Mouse (Mus musculus) frontal cortex, adult 2 months (tissue): Measurements from ENCODE around the gene Zmynd10. TPM values are rescaled to one million over a fixed set of nuclear protein-coding genes. Genes with fewer than 3 reads are reported as not detected.
A peak's percentile ranks its signal among the peaks of the same experiment; 100 is the strongest.

Experiments used
- DNase-seq, 2 experiments: peaks; one replicate each; pipeline ENCODE4 v3.0.0; 2022; ENCODE audit warnings: low spot score in 1 of 2; ENCODE audit errors: extremely low spot score in 1 of 2
- polyA plus RNA-seq: library from polyadenylated mRNA; depleted of rRNA; stranded (reverse); fragments of >200 nt; gene quantifications from 2 replicates; pipeline ENCODE4 v1.2.3, GENCODE M21; 2012

The Zmynd10 gene
- polyA plus RNA-seq, 1 experiment: 7.8 TPM

- no peak for DNase-seq
Measured at GRCm38 (mm10) chr9:107539940-107540339, 7.2 kb upstream of the Zmynd10 start.

DNA sequence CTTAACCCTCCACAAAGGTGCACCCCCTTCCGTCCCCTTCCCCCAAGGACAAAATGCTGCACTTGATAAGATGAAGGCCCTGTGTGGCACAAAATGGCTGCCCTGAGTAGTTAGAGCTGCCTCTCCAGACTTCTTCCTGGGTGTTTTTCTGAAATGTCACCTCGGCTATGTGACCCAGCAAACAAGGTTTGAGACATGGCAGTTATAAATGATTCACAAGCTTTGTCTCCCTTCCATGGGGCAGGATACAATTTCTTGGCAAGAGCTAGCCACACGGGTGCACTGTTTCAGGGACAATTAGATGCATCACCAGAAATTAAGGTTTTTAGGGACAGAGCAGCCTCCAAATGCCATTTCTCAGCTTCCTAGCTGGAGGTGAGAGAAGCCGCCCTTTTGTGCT lies 6.7 kb upstream of the Zmynd10 start:
- DNase-seq: no peak

GRCm38 (mm10) chr9:107541005-107541404 lies 6.1 kb upstream of the Zmynd10 start:
- no peak for DNase-seq

- DNase-seq: peak; percentile 88 to 96
Measured at GRCm38 (mm10) chr9:107541474-107542351, 5.4 kb upstream of the Zmynd10 start, which contains the start of the genes Cyb561d2 and Nprl2. TSS of gene Cyb561d2 (minus strand) at chr9:107542193. TSS of gene Nprl2 (plus strand) at chr9:107542226.

DNA sequence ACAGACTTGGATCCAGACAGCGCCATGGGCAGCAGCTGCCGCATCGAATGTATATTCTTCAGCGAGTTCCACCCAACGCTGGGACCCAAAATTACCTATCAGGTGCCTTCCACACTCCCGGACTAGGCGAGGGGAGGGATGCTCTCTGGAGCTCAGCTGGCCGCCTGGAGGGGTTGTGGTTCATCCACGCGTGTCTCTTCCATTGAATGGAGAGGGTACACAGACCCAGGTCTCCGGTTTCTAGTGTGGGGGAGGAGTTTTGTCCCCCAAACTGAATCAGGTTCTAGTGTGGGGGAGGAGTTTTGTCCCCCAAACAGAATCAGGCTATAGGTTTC lies 4.8 kb upstream of the Zmynd10 start:
- no peak for DNase-seq

DNA sequence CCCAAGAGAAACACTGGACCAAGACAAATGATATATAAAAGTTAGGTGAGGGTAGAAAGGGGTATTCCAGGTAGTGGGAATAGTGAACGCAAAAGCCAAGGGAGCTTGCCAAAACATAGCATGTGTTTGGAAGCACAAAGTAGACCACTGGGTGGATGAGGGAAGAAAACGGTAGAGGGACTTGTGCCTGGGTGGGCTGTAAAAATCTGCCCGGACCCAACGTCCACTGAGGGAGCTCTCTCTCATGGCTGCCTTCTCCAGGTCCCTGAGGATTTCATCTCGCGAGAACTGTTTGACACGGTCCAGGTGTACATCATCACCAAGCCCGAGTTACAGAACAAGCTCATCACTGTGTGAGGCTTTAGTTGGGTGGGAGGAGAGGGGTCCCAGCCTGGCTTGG lies 4.4 kb upstream of the Zmynd10 start:
- no peak for DNase-seq

DNA sequence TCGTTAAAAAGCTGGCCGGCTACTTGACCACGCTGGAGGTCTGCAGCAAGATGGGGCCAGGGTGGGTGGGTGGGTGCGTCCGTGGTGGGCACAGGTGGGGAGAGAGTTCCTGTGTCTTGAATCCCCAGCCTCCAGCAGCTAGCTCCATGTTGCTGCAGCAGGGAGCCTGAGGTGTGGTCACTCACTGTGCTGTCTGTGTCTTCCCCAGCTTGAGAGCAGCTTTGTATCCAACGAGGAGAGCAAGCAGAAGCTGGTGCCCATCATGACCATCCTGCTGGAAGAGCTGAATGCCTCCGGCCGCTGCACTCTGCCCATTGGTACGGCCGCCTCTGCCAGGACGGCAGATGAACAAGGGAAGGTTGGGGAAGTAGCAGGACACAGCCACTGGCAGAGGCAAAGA lies 3.8 kb upstream of the Zmynd10 start:
- no peak for DNase-seq

DNA sequence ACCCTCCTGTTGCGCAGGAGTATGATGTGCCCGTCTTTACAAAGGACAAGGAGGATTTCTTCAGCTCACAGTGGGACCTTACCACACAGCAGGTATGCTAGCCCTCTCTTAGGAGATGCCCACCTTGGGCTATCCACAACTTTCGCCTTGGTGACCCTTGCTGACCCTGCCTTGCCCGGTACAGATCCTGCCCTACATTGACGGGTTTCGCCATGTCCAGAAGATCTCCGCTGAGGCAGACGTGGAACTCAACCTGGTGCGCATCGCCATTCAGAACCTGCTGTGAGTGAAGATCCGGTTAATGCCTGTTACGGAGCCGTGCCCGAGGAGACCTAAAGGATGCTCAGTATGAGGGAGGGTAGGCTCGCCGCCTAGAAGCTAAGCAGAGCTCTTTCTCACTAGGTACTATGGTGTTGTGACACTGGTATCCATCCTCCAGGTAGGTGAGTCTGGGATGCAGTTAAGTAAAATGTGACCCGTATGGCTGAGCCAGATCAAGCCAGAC lies 2.9 kb upstream of the Zmynd10 start:
- DNase-seq: no peak

GRCm38 (mm10) chr9:107544729-107545128 lies 2.4 kb upstream of the Zmynd10 start:
- DNase-seq: no peak

GRCm38 (mm10) chr9:107545199-107545598 lies 1.9 kb upstream of the Zmynd10 start:
- no peak for DNase-seq

- DNase-seq: peak in 1 of 2 experiments; percentile 86
Measured at GRCm38 (mm10) chr9:107545602-107546001, 1.5 kb upstream of the Zmynd10 start.

GRCm38 (mm10) chr9:107547957-107548356 lies 859 bp downstream of the Zmynd10 start:
- DNase-seq: no peak

DNA sequence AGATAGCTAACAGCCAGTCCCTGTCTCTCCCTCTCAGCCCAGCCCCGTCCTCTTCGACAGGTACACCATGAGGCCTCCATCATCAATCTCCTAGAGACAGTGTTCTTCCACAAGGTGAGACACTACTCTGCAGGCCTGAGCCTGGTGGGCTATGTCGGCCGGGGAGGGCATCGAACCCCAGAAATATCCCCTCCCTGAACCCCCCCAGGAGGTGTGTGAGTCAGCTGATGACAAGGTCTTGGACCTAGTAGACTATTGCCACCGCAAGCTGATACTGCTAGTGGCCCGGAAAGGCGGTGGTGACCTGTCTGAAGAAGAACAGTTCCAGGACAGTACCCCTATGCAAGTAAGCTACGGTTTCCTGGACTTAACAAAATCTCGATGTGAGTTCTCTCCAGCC lies 1.7 kb downstream of the Zmynd10 start:
- DNase-seq: no peak

- DNase-seq: no peak
Measured at GRCm38 (mm10) chr9:107549297-107550074, 2.4 kb downstream of the Zmynd10 start.

DNA sequence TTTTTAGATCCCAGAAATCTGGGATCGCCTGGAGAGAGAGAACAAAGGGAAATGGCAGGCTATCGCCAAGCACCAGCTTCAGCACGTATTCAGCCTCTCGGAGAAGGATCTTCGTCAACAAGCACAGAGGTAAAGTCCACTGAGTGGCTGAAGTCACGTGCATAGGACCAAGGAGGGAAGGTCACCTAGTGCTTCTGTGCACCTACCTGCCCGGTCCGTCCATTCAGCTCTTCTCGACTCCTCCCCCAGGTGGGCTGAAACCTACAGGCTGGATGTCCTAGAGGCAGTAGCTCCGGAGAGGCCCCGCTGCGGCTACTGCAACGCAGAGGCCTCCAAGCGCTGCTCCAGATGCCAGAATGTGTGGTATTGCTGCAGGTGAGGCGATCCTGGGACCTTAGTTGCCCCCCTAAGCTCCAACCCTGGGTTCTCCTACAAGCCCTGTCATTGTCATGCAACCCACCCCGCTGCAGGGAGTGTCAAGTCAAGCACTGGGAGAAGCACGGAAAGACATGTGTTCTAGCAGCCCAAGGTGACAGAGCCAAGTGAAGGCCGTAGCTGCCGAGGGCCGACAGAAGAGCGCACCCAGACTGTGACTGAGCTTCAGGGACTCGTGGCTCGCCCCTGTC lies 3.5 kb downstream of the Zmynd10 start:
- no peak for DNase-seq

DNA sequence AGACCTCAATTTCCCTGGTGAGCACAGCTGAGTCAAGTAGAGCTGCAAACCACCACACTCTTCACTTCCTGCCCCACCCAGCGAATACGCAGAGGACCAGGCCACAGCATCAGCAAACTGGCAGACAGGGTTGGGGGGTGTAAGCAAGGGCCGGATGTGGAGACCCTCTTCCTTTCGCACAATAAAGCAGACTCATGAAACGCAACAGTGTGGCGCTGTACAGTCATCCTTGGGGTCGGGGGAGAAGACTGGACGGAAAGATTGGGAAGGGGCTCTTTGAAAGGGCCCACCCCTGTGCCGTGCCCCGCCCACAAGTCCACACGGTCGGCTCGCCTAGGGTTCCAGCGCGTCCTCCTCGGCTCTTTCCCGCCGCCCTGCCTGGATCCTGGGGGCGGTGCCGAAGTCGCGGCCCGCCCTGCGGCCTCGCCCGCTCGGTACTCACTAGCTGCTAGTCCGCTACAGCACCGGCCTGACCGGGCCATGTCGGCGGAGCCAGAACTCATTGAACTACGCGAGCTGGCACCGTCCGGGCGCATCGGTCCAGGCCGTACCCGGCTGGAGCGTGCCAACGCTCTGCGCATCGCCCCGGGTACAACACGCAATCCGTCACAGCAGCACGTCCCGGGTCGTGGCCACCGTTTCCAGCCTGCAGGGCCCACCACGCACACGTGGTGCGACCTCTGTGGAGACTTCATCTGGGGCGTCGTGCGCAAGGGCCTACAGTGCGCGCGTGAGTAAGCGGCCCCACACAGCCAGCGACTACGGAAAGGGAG lies 4.2 kb downstream of the Zmynd10 start, which contains the start of gene Rassf1:
Rassf1 (plus strand) TSS at position 439 of the 773 bp plus-strand sequence.
- no peak for DNase-seq

- no peak for DNase-seq
Measured at GRCm38 (mm10) chr9:107551890-107552355, 4.8 kb downstream of the Zmynd10 start.

DNA sequence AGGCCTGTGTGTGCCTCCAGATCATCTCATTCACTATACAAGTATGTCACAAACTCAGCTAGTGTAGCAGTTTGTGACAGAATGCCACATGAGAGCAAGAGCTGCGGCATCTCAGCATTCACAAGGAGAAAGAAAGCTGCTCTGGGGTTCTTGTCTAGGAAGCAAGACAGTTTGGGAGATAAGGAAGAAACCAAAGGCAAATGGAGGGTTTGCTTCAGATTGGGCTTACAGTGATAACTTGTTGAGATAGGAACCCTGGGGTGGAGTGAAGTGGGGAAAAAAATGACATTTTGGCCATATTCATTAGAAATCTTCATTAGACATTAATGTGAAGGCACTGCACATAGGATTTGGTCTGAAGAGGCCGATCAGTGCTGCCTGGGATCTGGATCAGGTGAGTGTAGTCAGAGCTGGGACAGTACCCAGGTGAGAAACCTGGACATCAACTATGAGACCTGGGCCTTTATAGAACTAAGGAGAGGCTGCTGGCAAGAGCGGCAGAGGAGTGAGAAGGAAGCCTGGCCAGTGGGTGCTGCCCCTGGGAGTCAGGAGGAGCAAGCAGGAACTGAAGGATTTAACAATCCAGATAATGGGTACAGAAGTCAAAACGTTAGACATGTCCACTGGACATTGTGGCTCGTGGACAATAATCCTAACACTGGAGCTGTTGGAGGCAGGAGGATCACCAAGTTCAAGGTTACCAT lies 5.7 kb downstream of the Zmynd10 start:
- no peak for DNase-seq

DNA sequence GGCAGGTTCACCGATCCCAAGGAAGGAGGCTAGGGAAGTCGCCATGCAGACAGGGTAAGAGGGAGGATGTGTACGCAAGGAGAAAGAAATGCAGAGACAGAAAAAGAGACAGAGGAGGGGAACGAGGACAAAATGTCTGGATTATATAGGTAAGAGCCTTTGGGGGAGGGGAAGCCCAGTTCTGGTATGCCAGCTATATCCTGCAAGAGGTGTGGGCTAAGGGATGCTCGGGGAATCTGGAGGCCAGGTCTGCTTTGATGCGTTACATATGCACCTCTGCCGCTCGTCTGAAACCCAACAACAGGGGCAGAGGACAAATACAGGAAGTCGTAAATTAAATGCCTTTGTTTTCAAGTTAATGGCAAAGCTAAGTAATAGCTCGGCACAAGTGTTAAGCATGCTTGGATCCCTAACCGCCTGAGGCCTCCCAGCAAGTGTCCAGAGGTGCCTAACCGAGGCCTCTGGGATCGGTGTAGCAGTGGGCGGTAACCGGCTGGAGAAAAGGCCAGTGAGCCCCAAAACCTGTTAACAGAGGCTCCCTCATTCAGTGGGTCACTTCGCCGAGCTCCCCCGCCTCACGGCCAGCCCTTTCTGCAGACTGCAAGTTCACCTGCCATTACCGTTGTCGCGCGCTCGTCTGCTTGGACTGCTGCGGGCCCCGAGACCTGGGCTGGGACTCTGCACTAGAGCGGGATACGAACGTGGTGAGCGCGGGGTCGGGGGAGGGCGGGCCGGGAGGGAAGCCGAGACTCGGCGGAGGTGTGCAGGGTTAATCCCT lies 6.6 kb downstream of the Zmynd10 start:
- DNase-seq: peak in 1 of 2 experiments; percentile 40
